Mouse (Mus musculus): ENCODE results near the gene Psors1c2.

- TF ChIP-seq POLR2A (IDR thresholded peaks at IDR 0.05; ENCODE audit: insufficient read depth, low read depth, low read length) (no peak), CTCF (IDR thresholded peaks at IDR 0.05; ENCODE audit: insufficient read depth, low read depth, low read length) (peak; percentile 76)
Observed at GRCm38 (mm10) chr17:35484066-35484465, 48.9 kb upstream of the Psors1c2 start.

Data from olfactory bulb, adult 2 months (tissue).